Mouse (Mus musculus) kidney, adult 2 months (tissue): ENCODE results near the gene Nfkbil1.
A peak's percentile ranks its signal among the peaks of the same experiment; 100 is the strongest.

ENCODE experiments used
- CTCF ChIP-seq: fragments of 200-500 bp; conservative IDR thresholded peaks from 2 replicates; pipeline ENCODE4 v1.5.1; 2011; ENCODE audit warnings: low read depth, mild to moderate bottlenecking, control low read depth, low read length, moderate library complexity, mixed read lengths; ENCODE audit not compliant: insufficient read depth, insufficient read length
- POLR2A ChIP-seq: fragments of 200-500 bp; IDR thresholded peaks from one replicate; pipeline ENCODE4 v1.6.1; 2011; ENCODE audit warnings: low read depth, low read length, control low read depth

- TF ChIP-seq CTCF (no peak), POLR2A (peak; percentile 85)
Measured at GRCm38 (mm10) chr17:35262664-35263522, 27.3 kb upstream of the Nfkbil1 start, which contains the start of gene H2-D1.
